Mouse (Mus musculus) gastrocnemius, adult 8-10 months (tissue): ENCODE results near the gene Gm42878. TPM values are rescaled to one million over a fixed set of nuclear protein-coding genes. Genes with fewer than 3 reads are reported as not detected.

ENCODE experiments used
- DNase-seq, 2 experiments: peaks; one replicate each; pipeline ENCODE4 v3.0.0; 2022; ENCODE audit warnings: low spot score in 2 of 2
- total RNA-seq, 4 experiments: library from RNA; stranded (reverse); gene quantifications; 2 replicates each; pipeline ENCODE4 v1.2.4; 2022

Gene Gm42878
- under 1 TPM in 1 of 4 experiments, not detected in 3; 0.94 TPM for total RNA-seq

- peak in 1 of 2 experiments; percentile 20 for DNase-seq
Measured at GRCm38 (mm10) chr5:121544910-121545792, at the start of gene Gm42878, which contains the start of gene Adam1a. TSS of gene Gm42878 (minus strand) at chr5:121545482. TSS of gene Adam1a (minus strand) at chr5:121545482.

- no peak for DNase-seq
Measured at GRCm38 (mm10) chr5:121594714-121595313, 49.5 kb upstream of the Gm42878 start.

- DNase-seq: peak; percentile 75 to 90
Measured at GRCm38 (mm10) chr5:121593451-121594401, 48.4 kb upstream of the Gm42878 start, which contains the start of gene Aldh2. TSS of gene Aldh2 (minus strand) at chr5:121593824.

- no peak for DNase-seq
Measured at GRCm38 (mm10) chr5:121592816-121593407, 47.6 kb upstream of the Gm42878 start.

- no peak for DNase-seq
Measured at GRCm38 (mm10) chr5:121592064-121592815, 47.0 kb upstream of the Gm42878 start.

GRCm38 (mm10) chr5:121591417-121592063 is 46.3 kb upstream of the Gm42878 start:
- DNase-seq: no peak

GRCm38 (mm10) chr5:121589928-121590327 is 44.6 kb upstream of the Gm42878 start:
- DNase-seq: no peak

- DNase-seq: peak; percentile 49 to 59
Measured at GRCm38 (mm10) chr5:121586400-121587039, 41.2 kb upstream of the Gm42878 start.

GRCm38 (mm10) chr5:121585699-121586098 is 40.4 kb upstream of the Gm42878 start:
- no peak for DNase-seq

GRCm38 (mm10) chr5:121585005-121585404 is 39.7 kb upstream of the Gm42878 start:
- DNase-seq: no peak

GRCm38 (mm10) chr5:121583765-121584501 is 38.7 kb upstream of the Gm42878 start:
- DNase-seq: peak; percentile 96 to 97

GRCm38 (mm10) chr5:121581945-121582344 is 36.7 kb upstream of the Gm42878 start:
- DNase-seq: no peak

GRCm38 (mm10) chr5:121576927-121577488 is 31.7 kb upstream of the Gm42878 start:
- DNase-seq: peak; percentile 67 to 70

GRCm38 (mm10) chr5:121575867-121576266 is 30.6 kb upstream of the Gm42878 start:
- DNase-seq: no peak

GRCm38 (mm10) chr5:121574145-121574544 is 28.9 kb upstream of the Gm42878 start:
- no peak for DNase-seq

- no peak for DNase-seq
Measured at GRCm38 (mm10) chr5:121570787-121571186, 25.5 kb upstream of the Gm42878 start.

- DNase-seq: no peak
Measured at GRCm38 (mm10) chr5:121569881-121570420, 24.7 kb upstream of the Gm42878 start.
